Mouse (Mus musculus) limb, embryonic 14.5 days (tissue): ENCODE results near the gene Clns1a. TPM values are rescaled to one million over a fixed set of nuclear protein-coding genes. Genes with fewer than 3 reads are reported as not detected.

ENCODE experiments used
- ATAC-seq: fragments of 200-750 bp; cut with Nextera tagmentation; 2 replicates; pipeline ENCODE4 v1.8.0; 2017; ENCODE audit warnings: low read depth, moderate number of reproducible peaks, moderate TSS enrichment; ENCODE audit not compliant: low FRiP score
- DNase-seq: peaks from one replicate; pipeline ENCODE4 v3.0.0-alpha.2; 2015; ENCODE audit warnings: low spot score
- H3K27ac ChIP-seq: fragments of 300-500 bp; sonication (generic); replicated peaks from 2 replicates; pipeline ENCODE4 v1.5.1; 2014; ENCODE audit warnings: low read depth, mild to moderate bottlenecking, low read length, moderate library complexity, mixed read lengths
- H3K27me3 ChIP-seq: fragments of 300-500 bp; sonication (generic); 2 replicates; pipeline ENCODE4 v1.6.1; 2014; ENCODE audit warnings: low read length, mixed read lengths; ENCODE audit not compliant: control insufficient read depth, insufficient read depth
- H3K36me3 ChIP-seq: fragments of 300-500 bp; sonication (generic); 2 replicates; pipeline ENCODE4 v1.6.1; 2014; ENCODE audit warnings: mild to moderate bottlenecking, low read length, moderate library complexity, mixed read lengths; ENCODE audit not compliant: control insufficient read depth, insufficient read depth
- H3K4me1 ChIP-seq: fragments of 300-500 bp; sonication (generic); 2 replicates; pipeline ENCODE4 v1.6.1; 2014; ENCODE audit warnings: antibody characterized with exemption, low read length, mixed read lengths; ENCODE audit not compliant: control insufficient read depth, insufficient read depth
- H3K4me2 ChIP-seq: fragments of 300-500 bp; sonication (generic); replicated peaks from 2 replicates; pipeline ENCODE4 v1.6.1; 2014; ENCODE audit warnings: low read depth, mild to moderate bottlenecking, low read length, moderate library complexity; ENCODE audit not compliant: severe bottlenecking
- H3K4me3 ChIP-seq: fragments of 300-500 bp; sonication (generic); replicated peaks from 2 replicates; pipeline ENCODE4 v1.5.1; 2014; ENCODE audit warnings: low read length
- H3K9ac ChIP-seq: fragments of 300-500 bp; sonication (generic); 2 replicates; pipeline ENCODE4 v1.6.1; 2014; ENCODE audit warnings: mild to moderate bottlenecking, low read depth, low read length, moderate library complexity; ENCODE audit not compliant: severe bottlenecking
- H3K9me3 ChIP-seq: fragments of 300-500 bp; sonication (generic); 2 replicates; pipeline ENCODE4 v1.6.1; 2016; ENCODE audit warnings: low read length; ENCODE audit not compliant: control insufficient read depth
- POLR2A ChIP-seq: fragments of 200-500 bp; IDR thresholded peaks from 2 replicates; pipeline ENCODE4 v1.8.0; 2012; ENCODE audit warnings: inconsistent platforms, mild to moderate bottlenecking, moderate library complexity, borderline replicate concordance; ENCODE audit not compliant: insufficient read depth, insufficient read length; ENCODE audit errors: extremely low read depth
- WGBS: fragments of 180-500 bp; shearing (Covaris S2); extraction: QIAGEN DNeasy Blood & Tissue Kit; methylation state at CpG from one replicate; pipeline ENCODE4 v1.1.7; 2014; 5-methylcytosine and 5-hydroxymethylcytosine counted together
- polyA plus RNA-seq, 2 experiments: library from polyadenylated mRNA; depleted of rRNA in 1 of 2; stranded (reverse) in 1 of 2; unstranded in 1 of 2; fragments of >200 nt; fragmentation: Nextera tagmentation in 1 of 2; extraction: Ambion mirVana in 1 of 2; gene quantifications; 2 replicates each; pipeline versions ENCODE4 v1.2.1 to v1.2.3; 2012 to 2014

Gene Clns1a
- polyA plus RNA-seq, 2 experiments, result 107 to 193 TPM

DNA sequence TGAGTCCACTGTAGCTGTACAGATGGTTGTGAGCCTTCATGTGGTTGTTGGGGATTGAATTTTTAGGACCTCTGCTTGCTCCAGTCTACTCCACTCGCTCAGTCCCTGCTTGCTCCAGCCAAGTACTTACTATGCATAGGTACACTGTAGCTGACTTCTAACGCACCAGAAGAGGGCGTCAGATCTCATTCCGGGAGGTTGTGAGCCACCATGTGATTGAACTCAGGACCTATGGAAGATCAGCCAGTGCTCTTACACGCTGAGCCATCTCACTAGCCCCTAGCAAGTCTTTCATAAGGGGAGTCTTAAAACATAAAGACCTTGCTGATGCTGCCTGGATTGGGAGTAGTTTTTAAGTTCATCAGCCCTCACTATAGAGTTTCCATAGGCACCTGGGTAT, 23.7 kb downstream of the Clns1a start:
- Histone ChIP-seq H3K27ac (no peak overlapping the region), H3K9me3 (no peaks in the 10 kb centered on the region), H3K36me3 (peaks cover 68% of the 10 kb centered on the region), H3K27me3 (no peaks in the 10 kb centered on the region), H3K4me2 (no peak overlapping the region), H3K9ac (no peak overlapping the region), H3K4me1 (no peaks in the 10 kb centered on the region), H3K4me3 (no peak overlapping the region)
- no peak for TF ChIP-seq POLR2A
- 82% methylated on average over 5 of the region's 5 CpGs for WGBS
- DNase-seq, result no peak
- no peak for ATAC-seq

DNA sequence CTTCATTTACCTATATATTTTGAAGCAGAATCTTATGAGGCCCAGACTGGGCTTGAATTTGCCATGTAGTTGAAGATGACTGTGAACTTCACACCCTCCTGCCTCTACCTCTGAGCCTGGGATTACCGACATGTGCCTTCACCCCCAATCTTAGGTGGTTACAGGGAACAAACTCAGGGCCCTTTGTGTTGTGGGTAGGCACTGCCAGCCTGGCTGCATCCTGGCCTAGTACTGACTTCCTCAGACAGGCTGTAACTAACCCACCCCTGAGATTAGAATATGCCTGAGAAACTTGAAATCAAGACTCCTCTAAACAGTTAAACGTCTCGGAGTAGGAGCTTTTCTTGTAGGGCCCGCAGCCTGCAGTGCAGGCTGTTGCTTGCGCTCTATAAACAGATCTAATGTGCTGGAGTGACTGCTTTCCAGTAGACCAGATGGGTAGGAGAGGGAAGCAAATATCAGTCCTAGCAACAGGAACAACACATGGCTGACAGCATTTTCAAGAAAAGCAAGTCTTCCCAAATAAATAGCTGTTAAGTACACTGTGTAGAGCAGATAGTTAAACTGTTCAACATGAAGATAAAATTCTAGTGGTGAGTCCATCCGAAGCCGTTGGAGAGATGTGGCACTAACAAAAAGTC, 26.0 kb downstream of the Clns1a start:
- Histone ChIP-seq H3K36me3 (peaks cover 53% of the 10 kb centered on the region), H3K4me3 (no peak overlapping the region), H3K9ac (no peak overlapping the region), H3K9me3 (no peaks in the 10 kb centered on the region), H3K27me3 (no peaks in the 10 kb centered on the region), H3K4me1 (no peaks in the 10 kb centered on the region), H3K4me2 (no peak overlapping the region), H3K27ac (no peak overlapping the region)
- DNase-seq (no peak), ATAC-seq (no peak)
- WGBS, result 92% methylated on average over 7 of the region's 7 CpGs
- TF ChIP-seq POLR2A, result no peak

DNA sequence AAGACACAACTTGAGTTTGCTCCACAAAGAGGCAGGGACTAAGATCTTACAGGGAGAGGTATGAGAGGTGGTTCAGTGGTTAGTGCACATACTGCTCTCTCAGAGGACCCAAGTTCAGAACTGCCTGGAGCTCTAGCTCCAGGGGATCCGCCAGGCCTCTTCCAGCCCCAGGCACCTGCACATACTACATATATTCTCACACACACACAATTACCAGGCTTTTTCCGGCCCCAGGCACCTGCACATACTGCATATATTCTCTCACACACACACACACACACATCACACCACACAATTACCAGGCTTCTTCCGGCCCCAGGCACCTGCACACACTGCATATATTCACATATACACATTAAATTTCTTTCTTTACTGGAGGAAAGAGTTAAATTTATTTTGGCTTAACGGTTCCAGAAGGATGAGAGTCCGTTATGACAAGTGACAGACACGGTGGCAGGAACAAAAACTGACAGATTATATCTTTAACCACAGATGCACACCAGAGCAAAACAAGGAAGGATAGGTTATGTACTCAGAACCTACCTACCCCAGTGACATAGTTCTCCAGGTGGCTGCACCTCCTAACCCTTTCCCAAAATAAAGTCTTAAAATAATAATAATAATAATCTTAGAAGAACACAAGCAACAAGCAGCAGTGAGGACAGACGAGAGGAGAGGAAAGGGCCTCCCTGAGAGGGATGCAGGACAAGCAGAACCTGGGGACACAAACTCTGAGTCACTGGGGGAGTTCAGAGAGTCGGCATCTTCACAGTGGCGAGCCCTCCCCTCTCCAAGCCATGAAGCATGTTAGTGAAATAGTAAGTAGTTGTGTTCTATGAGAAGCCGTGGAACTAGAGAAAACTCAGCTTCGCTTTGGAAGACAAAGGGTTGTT, 27.5 kb downstream of the Clns1a start:
- Histone ChIP-seq H3K9ac (no peak overlapping the region), H3K27ac (no peak overlapping the region), H3K36me3 (peaks cover 39% of the 10 kb centered on the region), H3K4me1 (no peaks in the 10 kb centered on the region), H3K9me3 (no peaks in the 10 kb centered on the region), H3K4me2 (no peak overlapping the region), H3K4me3 (no peak overlapping the region), H3K27me3 (no peaks in the 10 kb centered on the region)
- no peak for DNase-seq
- 89% methylated on average over 11 of the region's 11 CpGs for WGBS
- ATAC-seq, result no peak
- no peak for TF ChIP-seq POLR2A

DNA sequence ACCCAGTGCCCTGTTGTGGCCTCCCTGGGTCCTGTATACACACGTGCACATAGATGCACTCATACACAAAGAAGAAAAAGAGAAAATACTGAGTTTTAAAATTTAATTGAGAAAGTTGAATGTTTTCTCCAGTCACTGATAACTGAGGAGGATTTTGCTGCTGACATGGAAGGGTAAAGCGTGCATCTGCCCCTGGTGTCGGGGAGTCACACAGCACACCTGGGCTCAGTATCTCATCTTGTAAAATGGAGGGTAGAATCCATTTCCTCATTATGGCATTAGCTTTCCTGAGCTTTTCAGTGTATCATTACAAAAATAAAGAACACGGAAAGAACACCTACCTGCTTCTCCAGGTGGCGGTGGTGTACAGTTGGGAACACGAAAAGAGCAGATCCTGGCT, 29.0 kb downstream of the Clns1a start:
- Histone ChIP-seq H3K9me3 (no peaks in the 10 kb centered on the region), H3K27ac (no peak overlapping the region), H3K4me3 (no peak overlapping the region), H3K36me3 (peaks cover 24% of the 10 kb centered on the region), H3K4me1 (no peaks in the 10 kb centered on the region), H3K27me3 (no peaks in the 10 kb centered on the region), H3K9ac (no peak overlapping the region), H3K4me2 (no peak overlapping the region)
- WGBS, result 92% methylated on average over 6 of the region's 6 CpGs
- ATAC-seq (no peak), DNase-seq (no peak)
- no peak for TF ChIP-seq POLR2A

DNA sequence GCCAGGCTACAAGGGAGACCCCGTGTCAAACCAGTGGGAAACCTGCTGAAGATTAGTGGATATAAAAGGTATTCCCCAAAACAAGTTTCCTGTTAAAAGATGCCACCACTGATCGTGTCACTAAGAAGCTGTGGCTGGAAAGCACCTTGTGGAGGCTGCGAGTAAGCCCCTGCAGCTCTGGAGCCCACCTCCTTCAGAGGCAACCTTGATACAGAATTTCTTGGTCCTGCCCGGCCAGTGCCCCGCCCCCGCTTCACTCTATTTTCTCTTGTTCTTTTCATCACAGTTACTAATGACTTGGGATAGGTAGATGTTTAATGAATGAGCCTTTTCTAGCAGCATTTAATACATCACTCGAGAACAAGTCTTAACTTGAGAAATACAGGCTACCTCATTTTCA, 29.6 kb downstream of the Clns1a start:
- H3K9ac ChIP-seq, result no peak overlapping the region
- H3K4me3 ChIP-seq, result no peak overlapping the region
- DNase-seq (no peak), ATAC-seq (no peak)
- H3K27ac ChIP-seq, result no peak overlapping the region
- no peaks in the 10 kb centered on the region for H3K4me1 ChIP-seq
- TF ChIP-seq POLR2A, result no peak
- H3K4me2 ChIP-seq, result no peak overlapping the region
- H3K36me3 ChIP-seq, result peaks cover 18% of the 10 kb centered on the region
- H3K9me3 ChIP-seq, result no peaks in the 10 kb centered on the region
- H3K27me3 ChIP-seq, result no peaks in the 10 kb centered on the region
- 82% methylated on average over 7 of the region's 7 CpGs for WGBS
